Mouse (Mus musculus) liver, embryonic 14.5 days (tissue): ENCODE data around the gene Cox19.

ENCODE experiments used
- CTCF ChIP-seq: IDR thresholded peaks from 2 replicates; pipeline ENCODE4 v1.5.1; 2016; ENCODE audit warnings: antibody characterized with exemption, low read depth, control low read depth
- EP300 ChIP-seq: IDR thresholded peaks from 2 replicates; pipeline ENCODE4 v1.6.1; 2016; ENCODE audit warnings: antibody characterized with exemption, low read depth

DNA sequence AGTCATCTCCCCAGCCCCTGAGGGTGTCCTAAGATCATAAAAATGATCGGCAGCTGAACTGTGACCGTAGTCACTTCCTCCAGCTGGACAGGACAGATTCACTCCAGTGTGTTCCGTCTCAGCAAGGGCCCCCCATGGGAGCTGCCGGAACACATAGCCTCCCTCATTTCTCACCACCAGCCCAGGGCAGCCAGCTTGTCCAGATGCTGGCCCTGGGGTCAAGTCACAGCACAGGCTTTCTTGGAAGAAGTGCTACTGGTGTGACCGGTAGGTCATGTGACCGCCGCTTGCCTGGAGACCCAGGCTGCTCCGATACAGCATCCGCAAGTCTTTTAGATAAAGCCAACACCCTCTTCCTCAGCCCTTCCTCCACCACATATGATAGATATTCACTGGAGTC lies 37.7 kb downstream of the Cox19 start:
- TF ChIP-seq CTCF (no peak), EP300 (no peak)
